Mouse (Mus musculus) activated CD4-positive, CD25-positive, alpha-beta regulatory T cell, adult 4 months (primary cell): ENCODE measurements around the gene Syf2. TPM values are rescaled to one million over a fixed set of nuclear protein-coding genes. Genes with fewer than 3 reads are reported as not detected.

Experiments
- ATAC-seq: one replicate; pipeline ENCODE4 v1.8.0; 2017
- polyA plus RNA-seq, 2 experiments: library from polyadenylated mRNA; unstranded; fragments of 100-300 nt; shearing (Covaris generic); gene quantifications; one replicate each; pipeline ENCODE4 v1.2.1; 2017

The Syf2 gene
- polyA plus RNA-seq, 2 experiments from 2014 or later: 188 to 213 TPM

GRCm38 (mm10) chr4:134975261-134975928 is 44.7 kb downstream of the Syf2 start:
- ATAC-seq: no peak

GRCm38 (mm10) chr4:134975929-134976308 is 45.2 kb downstream of the Syf2 start:
- no peak for ATAC-seq

- ATAC-seq: no peak
Observed at GRCm38 (mm10) chr4:134978930-134979329, 48.2 kb downstream of the Syf2 start.

GRCm38 (mm10) chr4:134981959-134982431 is 51.3 kb downstream of the Syf2 start:
- no peak for ATAC-seq

- no peak for ATAC-seq
Observed at GRCm38 (mm10) chr4:134983136-134983535, 52.4 kb downstream of the Syf2 start.

GRCm38 (mm10) chr4:134984555-134984954 is 53.9 kb downstream of the Syf2 start:
- no peak for ATAC-seq

GRCm38 (mm10) chr4:134985626-134986335 is 55.1 kb downstream of the Syf2 start:
- ATAC-seq: no peak

GRCm38 (mm10) chr4:134986336-134986635 is 55.6 kb downstream of the Syf2 start:
- no peak for ATAC-seq

GRCm38 (mm10) chr4:134986963-134987362 is 56.3 kb downstream of the Syf2 start:
- ATAC-seq: no peak

Other genes starting within 250 kb of the Syf2 start
- 1 to 10 TPM; 1.0 to 1.9 TPM for gene Man1c1, start 226.6 kb upstream of the Syf2 start, polyA plus RNA-seq
- 10 to 100 TPM; 21.3 to 25.2 TPM for gene Ldlrap1, start 162.9 kb upstream of the Syf2 start, polyA plus RNA-seq
- 1 to 10 TPM; 3.0 to 5.0 TPM for gene Maco1, start 77.6 kb upstream of the Syf2 start, polyA plus RNA-seq
- 1 to 10 TPM in 1 of 2 experiments, not detected in 1; 4.8 TPM for gene Rhd, start 66.4 kb upstream of the Syf2 start, polyA plus RNA-seq
- gene Tmem50a, start 15.9 kb upstream of the Syf2 start, polyA plus RNA-seq: 100 to 1,000 TPM; 555 to 571 TPM
- gene Rsrp1, start 7.3 kb upstream of the Syf2 start, polyA plus RNA-seq: 100 to 1,000 TPM; 271 to 367 TPM
- 10 to 100 TPM; 12.8 to 17.6 TPM for gene Runx3, start 189.8 kb downstream of the Syf2 start, polyA plus RNA-seq